10 mouse cellular contexts compared by ENCODE assay signal in genomic region chr5:92112585-92112984, GRCm38 (mm10). TPM values are rescaled to one million over a fixed set of nuclear protein-coding genes. Genes with fewer than 3 reads are reported as not detected.
DNase-seq lines count a peak whose midpoint lies in the region; ATAC-seq and TF ChIP-seq lines count a peak whose summit lies in the region.
"Had no signal": no experiment of that assay in that cellular context is flagged by ENCODE, and none has a peak within 500 bp of the region (broad histone marks: within the 10 kb centered on the region; RNA-seq: fewer than 3 reads in every experiment).

No protein-coding gene starts in this region.

- no peaks in the 10 kb centered on the region for H3K36me3 ChIP-seq in E14TG2a.4 (ENCODE audit: insufficient read depth, low read length)
- H3K36me3 ChIP-seq in heart, embryonic 16.5 days (ENCODE audit: control insufficient read depth, insufficient read depth) = no peaks in the 10 kb centered on the region
- H3K36me3 ChIP-seq in liver, embryonic 16.5 days (ENCODE audit: control insufficient read depth, insufficient read depth) = no peaks in the 10 kb centered on the region

- DNase-seq in Muller cell, postnatal 12 days (ENCODE audit: inconsistent ontology term) = peak; percentile 36
- DNase-seq in right cerebral cortex, postnatal 14 days = no peak
- DNase-seq in layer of hippocampus, adult 9-11 months = no peak
- no peak for DNase-seq in gastrocnemius, postnatal 25 days
- no peak for DNase-seq in natural killer cell, adult 2 months (ENCODE audit: low spot score in 2 of 2)
- DNase-seq: adrenal gland, postnatal 10 days; kidney, postnatal 25 days had no signal

- ATAC-seq in heart, embryonic 16.5 days (replicated peaks; ENCODE audit: extremely low read depth, insufficient read depth, low FRiP score) = no peak
- ATAC-seq in liver, embryonic 16.5 days (ENCODE audit: low read depth) = no peak

- H3K27ac ChIP-seq in heart, embryonic 16.5 days (ENCODE audit: low read length) = no peak overlapping the region
- no peak overlapping the region for H3K27ac ChIP-seq in liver, embryonic 16.5 days (ENCODE audit: low read length)

- H3K27me3 ChIP-seq in E14TG2a.4 (ENCODE audit: insufficient read depth, low read length) = no peaks in the 10 kb centered on the region
- H3K27me3 ChIP-seq in heart, embryonic 16.5 days (ENCODE audit: control insufficient read depth, insufficient read depth, low read length) = no peaks in the 10 kb centered on the region
- peaks cover 16% of the 10 kb centered on the region for H3K27me3 ChIP-seq in liver, embryonic 16.5 days (ENCODE audit: control insufficient read depth, insufficient read depth, low read depth, low read length)

- no peak for TF ChIP-seq CTCF in E14TG2a.4 (conservative IDR thresholded peaks at IDR 0.05; ENCODE audit: low read length)

- H3K4me3 ChIP-seq in E14TG2a.4 (replicated peaks; ENCODE audit: low read length) = peak overlapping the region; percentile 61
- peak overlapping the region; percentile 18 for H3K4me3 ChIP-seq in heart, embryonic 16.5 days (ENCODE audit: low read length)
- peak overlapping the region; percentile 24 for H3K4me3 ChIP-seq in liver, embryonic 16.5 days (ENCODE audit: low read depth, low read length)

- peak overlapping the region; percentile 51 for H3K4me2 ChIP-seq in heart, embryonic 16.5 days (ENCODE audit: low read depth, low read length)
- peak overlapping the region; percentile 38 for H3K4me2 ChIP-seq in liver, embryonic 16.5 days (ENCODE audit: low read depth, low read length)

- peaks cover 73% of the 10 kb centered on the region for H3K4me1 ChIP-seq in E14TG2a.4 (replicated peaks; ENCODE audit: low read depth, low read length)
- no peaks in the 10 kb centered on the region for H3K4me1 ChIP-seq in heart, embryonic 16.5 days (ENCODE audit: control insufficient read depth, insufficient read depth, low read length)
- H3K4me1 ChIP-seq in liver, embryonic 16.5 days (ENCODE audit: control insufficient read depth, low read depth, low read length) = peaks cover 15% of the 10 kb centered on the region

- H3K9me3 ChIP-seq in E14TG2a.4 (ENCODE audit: low read length) = no peaks in the 10 kb centered on the region
- no peaks in the 10 kb centered on the region for H3K9me3 ChIP-seq in heart, embryonic 16.5 days (replicated peaks; ENCODE audit: control insufficient read depth, low read length)
- no peaks in the 10 kb centered on the region for H3K9me3 ChIP-seq in liver, embryonic 16.5 days (replicated peaks; ENCODE audit: control insufficient read depth, low read length)

- WGBS in heart, embryonic 16.5 days = 14% methylated on average over 10 of the region's 10 CpGs
- 7% methylated on average over 10 of the region's 10 CpGs for WGBS in liver, embryonic 16.5 days (ENCODE audit: insufficient replicate concordance)

- H3K9ac ChIP-seq in heart, embryonic 16.5 days (ENCODE audit: low read length) = peak overlapping the region; percentile 35; the same call in 1 of the 2 replicates
- H3K9ac ChIP-seq in liver, embryonic 16.5 days (ENCODE audit: low read depth, low read length) = peak overlapping the region; percentile 18; the same call in 1 of the 2 replicates

RNA-seq across cellular contexts. Expression of gene Uso1, which starts 25.2 kb away (rescaled TPM):
- 28.4 and 31.0 TPM in 2 replicates for polyA plus RNA-seq in heart, embryonic 16.5 days (2015; fragmentation: Nextera tagmentation; extraction: Ambion mirVana)
- 19.3 and 19.4 TPM in 2 replicates for polyA plus RNA-seq in liver, embryonic 16.5 days (2015; fragmentation: Nextera tagmentation; extraction: Ambion mirVana)
- 10 to 100 TPM; 56.6 to 58.4 TPM for total RNA-seq in gastrocnemius, postnatal 25 days (2021)

RNA-seq across cellular contexts. Expression of gene G3bp2, which starts 29.1 kb away (rescaled TPM):
- 122 and 125 TPM in 2 replicates for polyA plus RNA-seq in heart, embryonic 16.5 days (2015; fragmentation: Nextera tagmentation; extraction: Ambion mirVana)
- 40.0 and 40.4 TPM in 2 replicates for polyA plus RNA-seq in liver, embryonic 16.5 days (2015; fragmentation: Nextera tagmentation; extraction: Ambion mirVana)
- 10 to 100 TPM; 48.8 to 51.7 TPM for total RNA-seq in gastrocnemius, postnatal 25 days (2021)
